Mouse (Mus musculus): ENCODE data around the gene Plxna2. TPM values are rescaled to one million over a fixed set of nuclear protein-coding genes. Genes with fewer than 3 reads are reported as not detected.

The Plxna2 gene
- polyA plus RNA-seq, 1 experiment from 2014 or later: 8.2 TPM

GRCm38 (mm10) chr1:194704171-194704855 is 86.3 kb downstream of the Plxna2 start:
- Histone ChIP-seq H3K4me3 (no peak overlapping the region), H3K27ac (no peak overlapping the region), H3K27me3 (ENCODE audit: insufficient read depth, poor library complexity, severe bottlenecking) (no peaks in the 10 kb centered on the region), H3K4me1 (peaks cover 12% of the 10 kb centered on the region; the same call in 1 of the 2 replicates), H3K9me3 (no peaks in the 10 kb centered on the region), H3K36me3 (no peaks in the 10 kb centered on the region)
- DNase-seq (ENCODE audit: low spot score): no peak
- WGBS: 78% methylated on average over 1 of the region's 1 CpGs

- no peak overlapping the region for H3K27ac ChIP-seq
- 0 out of 2 replicates have a peak, but pooled peaks cover 5% of the 10 kb centered on the region for H3K4me1 ChIP-seq
- H3K27me3 ChIP-seq (ENCODE audit: insufficient read depth, poor library complexity, severe bottlenecking): no peaks in the 10 kb centered on the region
- no peaks in the 10 kb centered on the region for H3K9me3 ChIP-seq
- H3K36me3 ChIP-seq: no peaks in the 10 kb centered on the region
- 72% methylated on average over 2 of the region's 2 CpGs for WGBS
- H3K4me3 ChIP-seq: no peak overlapping the region
- DNase-seq (ENCODE audit: low spot score): no peak
These were observed 88.5 kb downstream of the Plxna2 start for GRCm38 (mm10) chr1:194706566-194706965.

GRCm38 (mm10) chr1:194712373-194712772 is 94.4 kb downstream of the Plxna2 start:
- DNase-seq (ENCODE audit: low spot score): no peak
- Histone ChIP-seq H3K9me3 (no peaks in the 10 kb centered on the region), H3K27ac (no peak overlapping the region), H3K4me1 (no peaks in the 10 kb centered on the region), H3K27me3 (ENCODE audit: insufficient read depth, poor library complexity, severe bottlenecking) (no peaks in the 10 kb centered on the region), H3K4me3 (no peak overlapping the region), H3K36me3 (no peaks in the 10 kb centered on the region; the same call in 1 of the 2 replicates)
- WGBS: 33% methylated on average over 2 of the region's 2 CpGs

- DNase-seq (ENCODE audit: low spot score): no peak
- H3K4me3 ChIP-seq: no peak overlapping the region
- no peak overlapping the region for H3K27ac ChIP-seq
- H3K4me1 ChIP-seq: no peaks in the 10 kb centered on the region
- H3K27me3 ChIP-seq (ENCODE audit: insufficient read depth, poor library complexity, severe bottlenecking): no peaks in the 10 kb centered on the region
- no peaks in the 10 kb centered on the region for H3K9me3 ChIP-seq
- WGBS: 78% methylated on average over 4 of the region's 4 CpGs
- no peaks in the 10 kb centered on the region; the same call in 1 of the 2 replicates for H3K36me3 ChIP-seq
These were observed 96.4 kb downstream of the Plxna2 start for GRCm38 (mm10) chr1:194714138-194715031.

GRCm38 (mm10) chr1:194717451-194717874 is 99.4 kb downstream of the Plxna2 start:
- no peak for DNase-seq (ENCODE audit: low spot score)
- H3K36me3 ChIP-seq: no peaks in the 10 kb centered on the region; the same call in 1 of the 2 replicates
- no peaks in the 10 kb centered on the region for H3K4me1 ChIP-seq
- no peak overlapping the region for H3K27ac ChIP-seq
- no peak overlapping the region for H3K4me3 ChIP-seq
- H3K9me3 ChIP-seq: no peaks in the 10 kb centered on the region
- no peaks in the 10 kb centered on the region for H3K27me3 ChIP-seq (ENCODE audit: insufficient read depth, poor library complexity, severe bottlenecking)
- WGBS: 81% methylated on average over 1 of the region's 1 CpGs

GRCm38 (mm10) chr1:194720406-194720805 is 102.4 kb downstream of the Plxna2 start:
- no peak for DNase-seq (ENCODE audit: low spot score)
- no peaks in the 10 kb centered on the region for H3K4me1 ChIP-seq
- H3K36me3 ChIP-seq: no peaks in the 10 kb centered on the region
- H3K27me3 ChIP-seq (ENCODE audit: insufficient read depth, poor library complexity, severe bottlenecking): no peaks in the 10 kb centered on the region
- H3K9me3 ChIP-seq: no peaks in the 10 kb centered on the region
- no peak overlapping the region for H3K27ac ChIP-seq
- no peak overlapping the region for H3K4me3 ChIP-seq
- WGBS: 54% methylated on average over 4 of the region's 4 CpGs

GRCm38 (mm10) chr1:194721260-194721659 is 103.2 kb downstream of the Plxna2 start:
- Histone ChIP-seq H3K4me1 (no peaks in the 10 kb centered on the region), H3K36me3 (no peaks in the 10 kb centered on the region), H3K27me3 (ENCODE audit: insufficient read depth, poor library complexity, severe bottlenecking) (no peaks in the 10 kb centered on the region), H3K27ac (no peak overlapping the region), H3K9me3 (no peaks in the 10 kb centered on the region), H3K4me3 (no peak overlapping the region)
- no peak for DNase-seq (ENCODE audit: low spot score)
- WGBS: 84% methylated on average over 2 of the region's 2 CpGs

- peak; percentile 83 for DNase-seq (ENCODE audit: low spot score)
- 46% methylated on average over 2 of the region's 2 CpGs for WGBS
- Histone ChIP-seq H3K36me3 (no peaks in the 10 kb centered on the region), H3K9me3 (no peaks in the 10 kb centered on the region), H3K27ac (no peak overlapping the region), H3K4me3 (no peak overlapping the region), H3K27me3 (ENCODE audit: insufficient read depth, poor library complexity, severe bottlenecking) (no peaks in the 10 kb centered on the region), H3K4me1 (no peaks in the 10 kb centered on the region)
These were observed 104.3 kb downstream of the Plxna2 start for GRCm38 (mm10) chr1:194722329-194722728.

GRCm38 (mm10) chr1:194734836-194735235 is 116.8 kb downstream of the Plxna2 start:
- H3K4me3 ChIP-seq: no peak overlapping the region
- H3K36me3 ChIP-seq: no peaks in the 10 kb centered on the region
- no peaks in the 10 kb centered on the region for H3K27me3 ChIP-seq (ENCODE audit: insufficient read depth, poor library complexity, severe bottlenecking)
- DNase-seq (ENCODE audit: low spot score): no peak
- WGBS: 85% methylated on average over 2 of the region's 2 CpGs
- no peaks in the 10 kb centered on the region for H3K9me3 ChIP-seq
- no peak overlapping the region for H3K27ac ChIP-seq
- 0 out of 2 replicates have a peak, but pooled peaks cover 3% of the 10 kb centered on the region for H3K4me1 ChIP-seq

GRCm38 (mm10) chr1:194739894-194740293 is 121.9 kb downstream of the Plxna2 start:
- 0 out of 2 replicates have a peak overlapping the region, but pooled peaks have one; percentile 31 for H3K27ac ChIP-seq
- H3K4me1 ChIP-seq: peaks cover 10% of the 10 kb centered on the region; the same call in 1 of the 2 replicates
- H3K9me3 ChIP-seq: no peaks in the 10 kb centered on the region
- no peaks in the 10 kb centered on the region for H3K36me3 ChIP-seq
- H3K27me3 ChIP-seq (ENCODE audit: insufficient read depth, poor library complexity, severe bottlenecking): no peaks in the 10 kb centered on the region
- no peak for DNase-seq (ENCODE audit: low spot score)
- H3K4me3 ChIP-seq: no peak overlapping the region

GRCm38 (mm10) chr1:194742901-194743422 is 124.9 kb downstream of the Plxna2 start:
- DNase-seq (ENCODE audit: low spot score): no peak
- Histone ChIP-seq H3K4me1 (peaks cover 18% of the 10 kb centered on the region), H3K36me3 (no peaks in the 10 kb centered on the region), H3K9me3 (no peaks in the 10 kb centered on the region), H3K27me3 (ENCODE audit: insufficient read depth, poor library complexity, severe bottlenecking) (no peaks in the 10 kb centered on the region), H3K4me3 (no peak overlapping the region), H3K27ac (no peak overlapping the region)
- 40% methylated on average over 2 of the region's 2 CpGs for WGBS

GRCm38 (mm10) chr1:194745177-194745934 is 127.3 kb downstream of the Plxna2 start:
- H3K4me3 ChIP-seq: no peak overlapping the region

More at GRCm38 (mm10) chr1:194745177-194745934, 127.3 kb downstream of the Plxna2 start:
- 60% methylated on average over 2 of the region's 2 CpGs for WGBS
- Histone ChIP-seq H3K36me3 (0 out of 2 replicates have a peak, but pooled peaks cover 4% of the 10 kb centered on the region), H3K27ac (no peak overlapping the region), H3K27me3 (ENCODE audit: insufficient read depth, poor library complexity, severe bottlenecking) (no peaks in the 10 kb centered on the region), H3K4me1 (peaks cover 13% of the 10 kb centered on the region), H3K9me3 (no peaks in the 10 kb centered on the region)
- DNase-seq (ENCODE audit: low spot score): no peak

Measured in heart, embryonic 10.5 days (tissue).